Mouse (Mus musculus) ES-Bruce4 (cell line): ENCODE results near the gene Trmt112. TPM values are rescaled to one million over a fixed set of nuclear protein-coding genes. Genes with fewer than 3 reads are reported as not detected.

Source experiments
- H3K27ac ChIP-seq: 2 replicates; pipeline ENCODE4 v1.5.1; 2012; ENCODE audit warnings: low read length, inconsistent platforms; ENCODE audit not compliant: insufficient read depth
- H3K27me3 ChIP-seq: 2 replicates; pipeline ENCODE4 v1.6.1; 2012; ENCODE audit warnings: mild to moderate bottlenecking, low read length, inconsistent platforms; ENCODE audit not compliant: control insufficient read depth, poor library complexity, insufficient read depth, severe bottlenecking
- H3K36me3 ChIP-seq: 2 replicates; pipeline ENCODE4 v1.6.1; 2012; ENCODE audit warnings: inconsistent platforms, mild to moderate bottlenecking, low read length, moderate library complexity; ENCODE audit not compliant: control insufficient read depth, poor library complexity, insufficient read depth, severe bottlenecking
- H3K4me1 ChIP-seq: one replicate; pipeline ENCODE4 v1.8.1; 2011; ENCODE audit warnings: low read length; ENCODE audit not compliant: control insufficient read depth, insufficient read depth
- H3K4me3 ChIP-seq: 2 replicates; pipeline ENCODE4 v1.5.1; 2011; ENCODE audit warnings: low read depth, mild to moderate bottlenecking, low read length
- H3K9ac ChIP-seq: 2 replicates; pipeline ENCODE4 v1.6.1; 2012; ENCODE audit warnings: low read depth, mild to moderate bottlenecking, inconsistent platforms; ENCODE audit not compliant: poor library complexity, severe bottlenecking
- H3K9me3 ChIP-seq: replicated peaks from 2 replicates; pipeline ENCODE4 v1.6.1; 2012; ENCODE audit warnings: mild to moderate bottlenecking, low read length, inconsistent platforms; ENCODE audit not compliant: control insufficient read depth, poor library complexity, insufficient read depth, severe bottlenecking
- CTCF ChIP-seq: IDR thresholded peaks from one replicate; pipeline ENCODE4 v1.8.1; 2011; ENCODE audit warnings: low read depth, low read length
- EP300 ChIP-seq: IDR thresholded peaks from 2 replicates; pipeline ENCODE4 v1.6.1; 2011; ENCODE audit warnings: low read depth, low read length; ENCODE audit not compliant: insufficient read depth
- POLR2A ChIP-seq: IDR thresholded peaks from one replicate; pipeline ENCODE4 v1.8.1; 2011; ENCODE audit warnings: low read length; ENCODE audit not compliant: insufficient read depth
- polyA plus RNA-seq: library from polyadenylated mRNA; stranded (reverse); fragments of >200 nt; gene quantifications from 2 replicates; pipeline ENCODE4 v1.2.4, GENCODE M21; 2011; ENCODE audit warnings: low read depth; ENCODE audit not compliant: missing spikeins, insufficient read depth, insufficient read length

The Trmt112 gene
- polyA plus RNA-seq, 1 experiment, result 112 TPM

- Histone ChIP-seq H3K9ac (no peak overlapping the region), H3K4me3 (no peak overlapping the region), H3K27me3 (no peaks in the 10 kb centered on the region), H3K27ac (no peak overlapping the region), H3K9me3 (no peaks in the 10 kb centered on the region), H3K4me1 (peaks cover 2% of the 10 kb centered on the region), H3K36me3 (no peaks in the 10 kb centered on the region)
- TF ChIP-seq POLR2A (no peak), EP300 (no peak), CTCF (no peak)
Measured at GRCm38 (mm10) chr19:6918321-6918720, 8.8 kb downstream of the Trmt112 start.

- Histone ChIP-seq H3K4me1 (peaks cover 2% of the 10 kb centered on the region), H3K9me3 (no peaks in the 10 kb centered on the region), H3K27ac (no peak overlapping the region), H3K36me3 (no peaks in the 10 kb centered on the region), H3K4me3 (no peak overlapping the region), H3K9ac (no peak overlapping the region), H3K27me3 (no peaks in the 10 kb centered on the region)
- no peak for TF ChIP-seq CTCF
- no peak for TF ChIP-seq EP300
- no peak for TF ChIP-seq POLR2A
Measured at GRCm38 (mm10) chr19:6919431-6919830, 9.9 kb downstream of the Trmt112 start.

GRCm38 (mm10) chr19:6919876-6920740 lies 10.6 kb downstream of the Trmt112 start:
- Histone ChIP-seq H3K9me3 (no peaks in the 10 kb centered on the region), H3K4me1 (peaks cover 2% of the 10 kb centered on the region), H3K9ac (peak overlapping the region; percentile 80), H3K27ac (no peak overlapping the region), H3K36me3 (no peaks in the 10 kb centered on the region), H3K4me3 (no peak overlapping the region), H3K27me3 (no peaks in the 10 kb centered on the region)
- TF ChIP-seq CTCF, result no peak
- no peak for TF ChIP-seq POLR2A
- no peak for TF ChIP-seq EP300

- Histone ChIP-seq H3K4me1 (peaks cover 2% of the 10 kb centered on the region), H3K4me3 (peak overlapping the region; percentile 80), H3K9me3 (no peaks in the 10 kb centered on the region), H3K36me3 (no peaks in the 10 kb centered on the region), H3K27ac (peak overlapping the region; percentile 12; the same call in 1 of the 2 replicates), H3K27me3 (no peaks in the 10 kb centered on the region), H3K9ac (peak overlapping the region; percentile 80)
- no peak for TF ChIP-seq POLR2A
- peak; percentile 24 for TF ChIP-seq CTCF
Measured at GRCm38 (mm10) chr19:6920741-6921636, 11.5 kb downstream of the Trmt112 start.

GRCm38 (mm10) chr19:6921647-6922567 lies 12.4 kb downstream of the Trmt112 start, which contains the start of gene Esrra:
TSS of gene Esrra (minus strand) at chr19:6921813.
- peaks cover 2% of the 10 kb centered on the region for H3K4me1 ChIP-seq
- TF ChIP-seq EP300, result peak; percentile 31; the same call in 1 of the 2 replicates
- TF ChIP-seq POLR2A, result no peak
- no peak for TF ChIP-seq CTCF
- H3K27ac ChIP-seq, result peak within 1 kb of the TSS; percentile 12; the same call in 1 of the 2 replicates
- H3K4me3 ChIP-seq, result peak within 1 kb of the TSS; percentile 83
- peak within 1 kb of the TSS; percentile 80 for H3K9ac ChIP-seq
- no peaks in the 10 kb centered on the region for H3K27me3 ChIP-seq
- no peaks in the 10 kb centered on the region for H3K36me3 ChIP-seq
- H3K9me3 ChIP-seq, result no peaks in the 10 kb centered on the region
